ENCODE assay signal across 15 mouse cellular contexts in the genomic region with DNA sequence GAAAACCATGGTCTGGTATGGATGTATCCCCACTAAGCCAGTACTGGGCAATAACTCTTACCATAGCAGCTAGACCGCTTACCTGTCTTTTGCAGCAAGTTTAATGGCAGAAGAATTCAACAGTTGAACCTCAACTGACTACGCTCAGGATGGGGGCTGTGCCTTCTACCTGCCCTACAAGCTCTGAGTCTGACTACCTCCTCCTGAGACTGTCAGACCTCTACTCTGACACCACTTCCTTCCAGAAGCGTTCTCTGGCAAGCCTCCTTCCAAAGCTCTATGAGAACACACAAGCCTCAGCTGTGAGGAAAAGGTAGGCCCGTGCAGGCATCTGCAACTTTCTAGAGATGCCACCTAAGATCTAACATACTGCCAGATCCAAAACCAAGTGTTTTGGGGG. TPM values are rescaled to one million over a fixed set of nuclear protein-coding genes. Genes with fewer than 3 reads are reported as not detected.
DNase-seq lines count a peak whose midpoint lies in the region; ATAC-seq and TF ChIP-seq lines count a peak whose summit lies in the region.
"Had no signal": no experiment of that assay in that cellular context is flagged by ENCODE, and none has a peak within 500 bp of the region (broad histone marks: within the 10 kb centered on the region; RNA-seq: fewer than 3 reads in every experiment).

No protein-coding gene starts in this region.

- TF ChIP-seq CTCF in MEL (IDR thresholded peaks at IDR 0.05 in 2 of 3, conservative IDR thresholded peaks at IDR 0.05 in 1 of 3; ENCODE audit: control insufficient read depth in 1 of 3, insufficient read depth in 1 of 3, low read depth in 2 of 3, low read length in 3 of 3, poor library complexity in 1 of 3, severe bottlenecking in 1 of 3), result no peak
- no peak for TF ChIP-seq CTCF in liver, embryonic 14.5 days (IDR thresholded peaks at IDR 0.05; ENCODE audit: low read depth)

- H3K4me1 ChIP-seq in liver, embryonic 12.5 days, result peaks cover 76% of the 10 kb centered on the region
- peaks cover 36 to 42% of the 10 kb centered on the region in 2 experiments for H3K4me1 ChIP-seq in MEL (ENCODE audit: control insufficient read depth in 1 of 2, insufficient read depth in 2 of 2, low read length in 2 of 2)
- peaks cover 33 to 43% of the 10 kb centered on the region in 2 experiments for H3K4me1 ChIP-seq in liver, embryonic 14.5 days (replicated peaks; ENCODE audit: control insufficient read depth in 2 of 2, insufficient read depth in 2 of 2, low read length in 1 of 2)

- no peak for ATAC-seq in liver, embryonic 12.5 days
- ATAC-seq in liver, embryonic 14.5 days (ENCODE audit: insufficient read depth), result no peak

- 67% methylated on average over 4 of the region's 4 CpGs for WGBS in liver, embryonic 12.5 days (ENCODE audit: insufficient replicate concordance)
- WGBS in liver, embryonic 14.5 days (ENCODE audit: insufficient replicate concordance), result 52% methylated on average over 4 of the region's 4 CpGs

- no peak for TF ChIP-seq EP300 in MEL (IDR thresholded peaks at IDR 0.05; ENCODE audit: low read depth in 1 of 2, low read length in 2 of 2)
- no peak for TF ChIP-seq EP300 in liver, embryonic 14.5 days (IDR thresholded peaks at IDR 0.05; ENCODE audit: low read depth)

- peak overlapping the region; percentile 10; the same call in 1 of the 2 replicates for H3K9ac ChIP-seq in liver, embryonic 12.5 days
- H3K9ac ChIP-seq in MEL (ENCODE audit: control insufficient read depth, low read depth, low read length, poor library complexity, severe bottlenecking), result no peak overlapping the region; the same call in 1 of the 2 replicates
- H3K9ac ChIP-seq in liver, embryonic 14.5 days (replicated peaks), result no peak overlapping the region; the same call in 1 of the 2 replicates

- no peak overlapping the region for H3K27ac ChIP-seq in liver, embryonic 12.5 days
- H3K27ac ChIP-seq in MEL (ENCODE audit: control insufficient read depth, low read depth, low read length), result peak overlapping the region; percentile 96; the same call in 1 of the 2 replicates
- H3K27ac ChIP-seq in liver, embryonic 14.5 days, result no peak overlapping the region
- H3K27ac ChIP-seq: hindbrain, embryonic 10.5 days had no signal

- no peak for TF ChIP-seq RAD21 in MEL (IDR thresholded peaks at IDR 0.05; ENCODE audit: low read depth, low read length)

- H3K36me3 ChIP-seq in liver, embryonic 12.5 days, result peaks cover 42% of the 10 kb centered on the region
- peaks cover 12 to 56% of the 10 kb centered on the region in 2 experiments for H3K36me3 ChIP-seq in MEL (ENCODE audit: control insufficient read depth in 1 of 2, insufficient read depth in 2 of 2, low read length in 2 of 2)
- H3K36me3 ChIP-seq in liver, embryonic 14.5 days (replicated peaks; ENCODE audit: control insufficient read depth, insufficient read depth, low read depth), result peaks cover 8% of the 10 kb centered on the region

- H3K4me2 ChIP-seq in liver, embryonic 12.5 days, result peak overlapping the region; percentile 90
- H3K4me2 ChIP-seq in liver, embryonic 14.5 days (ENCODE audit: low read depth), result peak overlapping the region; percentile 99
- H3K4me2 ChIP-seq: midbrain, embryonic 11.5 days had no signal

- no peak for DNase-seq in liver
- no peak for DNase-seq in MEL (ENCODE audit: low read depth, low spot score)
- no peak for DNase-seq in liver, embryonic 14.5 days (ENCODE audit: low read depth in 3 of 3, low spot score in 3 of 3)
- peak; percentile 53 to 67 for DNase-seq in thymus, postnatal 10 days (ENCODE audit: low spot score in 2 of 2)
- DNase-seq in kidney, adult 11 months, result no peak
- DNase-seq in adrenal gland, postnatal 10 days, result no peak
- no peak for DNase-seq in spleen, adult 18-20 months
- DNase-seq: cerebellum, adult 9-10 months; heart, adult 11 months; retina, postnatal 1 day had no signal

- H3K27me3 ChIP-seq in liver, embryonic 12.5 days (replicated peaks), result no peaks in the 10 kb centered on the region
- H3K27me3 ChIP-seq in MEL (ENCODE audit: control insufficient read depth in 1 of 2, insufficient read depth in 2 of 2, low read length in 2 of 2), result no peaks in the 10 kb centered on the region
- no peaks in the 10 kb centered on the region for H3K27me3 ChIP-seq in liver, embryonic 14.5 days (ENCODE audit: control insufficient read depth, insufficient read depth, low read length)

- H3K9me3 ChIP-seq in liver, embryonic 12.5 days (replicated peaks), result no peaks in the 10 kb centered on the region
- no peaks in the 10 kb centered on the region for H3K9me3 ChIP-seq in MEL (replicated peaks; ENCODE audit: insufficient read depth, low read length)
- no peaks in the 10 kb centered on the region for H3K9me3 ChIP-seq in liver, embryonic 14.5 days (ENCODE audit: control insufficient read depth, low read length)
- H3K9me3 ChIP-seq: hindbrain, embryonic 10.5 days had no signal

- no peak overlapping the region for H3K4me3 ChIP-seq in liver, embryonic 12.5 days
- no peak overlapping the region for H3K4me3 ChIP-seq in MEL (ENCODE audit: control insufficient read depth in 1 of 2, insufficient read depth in 1 of 2, low read depth in 2 of 2, low read length in 2 of 2)
- no peak overlapping the region; a peak in 1 of 4 replicates for H3K4me3 ChIP-seq in liver, embryonic 14.5 days (ENCODE audit: insufficient read depth in 1 of 2, low read depth in 2 of 2, low read length in 2 of 2)
- H3K4me3 ChIP-seq: hindbrain, embryonic 10.5 days had no signal

- no peak for TF ChIP-seq POLR2A in MEL (IDR thresholded peaks at IDR 0.05; ENCODE audit: control insufficient read depth in 1 of 2, insufficient read depth in 1 of 2, low read depth in 1 of 2, low read length in 2 of 2, poor library complexity in 1 of 2)

- peaks cover 73% of the 10 kb centered on the region for H3K79me2 ChIP-seq in MEL (ENCODE audit: control insufficient read depth, insufficient read depth, low read length, poor library complexity)

TF ChIP-seq in MEL, 35 proteins besides CTCF, POLR2A, EP300 and RAD21 (continues in another document):
- TF ChIP-seq USF2 (IDR thresholded peaks at IDR 0.05; ENCODE audit: borderline replicate concordance in 1 of 2, insufficient read depth in 1 of 2, low read depth in 1 of 2, low read length in 2 of 2) (no peak), KAT2A (conservative IDR thresholded peaks at IDR 0.05; ENCODE audit: low read depth, low read length) (no peak), UBTF (IDR thresholded peaks at IDR 0.05; ENCODE audit: borderline replicate concordance, insufficient read depth, low read depth, low read length) (no peak), TCF12 (IDR thresholded peaks at IDR 0.05; ENCODE audit: low read depth, low read length) (no peak), MAX (IDR thresholded peaks at IDR 0.05; ENCODE audit: low read length) (no peak), MYB (IDR thresholded peaks at IDR 0.05; ENCODE audit: low read depth, low read length) (no peak), ETS1 (IDR thresholded peaks at IDR 0.05; ENCODE audit: low read depth, low read length) (no peak), SMC3 (IDR thresholded peaks at IDR 0.05; ENCODE audit: low read depth, low read length) (no peak), MEF2A (IDR thresholded peaks at IDR 0.05; ENCODE audit: extremely low read depth, insufficient replicate concordance, low read depth, low read length, poor library complexity, severe bottlenecking) (no peak)

RNA-seq across cellular contexts. Expression of a gene that starts 3.4 kb away (rescaled TPM):
- 12.0 and 12.7 TPM in 2 replicates for polyA plus RNA-seq in liver, embryonic 12.5 days (2016; fragmentation: Nextera tagmentation; extraction: Ambion mirVana)
- total RNA-seq in MEL (2012; rRNA removed), result 89.5 and 93.1 TPM in 2 replicates
- polyA plus RNA-seq in MEL (2012; ENCODE audit: insufficient read depth in 1 of 2, insufficient read length in 2 of 2, low read depth in 1 of 2, low replicate concordance in 2 of 2, missing spikeins in 1 of 2), result 100 to 1,000 TPM in 1 of 2 experiments, not detected in 1; 167 TPM
- 30.8 and 33.6 TPM in 2 replicates for polyA plus RNA-seq in liver, embryonic 14.5 days (2012; rRNA removed)
- 4.3 and 5.1 TPM in 2 replicates for polyA plus RNA-seq in liver, embryonic 14.5 days (2014; fragmentation: Nextera tagmentation; extraction: Ambion mirVana)
- 10 to 100 TPM; 74.0 to 83.3 TPM for total RNA-seq in adrenal gland, postnatal 10 days (2021)

RNA-seq across cellular contexts. Expression of a gene that starts 24.2 kb away (rescaled TPM):
- polyA plus RNA-seq in liver, embryonic 12.5 days (2016; fragmentation: Nextera tagmentation; extraction: Ambion mirVana), result 25.7 and 26.1 TPM in 2 replicates
- total RNA-seq in MEL (2012; rRNA removed), result 9.4 and 10.2 TPM in 2 replicates
- polyA plus RNA-seq in MEL (2012; ENCODE audit: insufficient read depth in 1 of 2, insufficient read length in 2 of 2, low read depth in 1 of 2, low replicate concordance in 2 of 2, missing spikeins in 1 of 2), result 10 to 100 TPM in 1 of 2 experiments, not detected in 1; 31.6 TPM
- 36.4 and 51.0 TPM in 2 replicates for polyA plus RNA-seq in liver, embryonic 14.5 days (2012; rRNA removed)
- polyA plus RNA-seq in liver, embryonic 14.5 days (2014; fragmentation: Nextera tagmentation; extraction: Ambion mirVana), result 30.5 and 32.9 TPM in 2 replicates
- total RNA-seq in adrenal gland, postnatal 10 days (2021), result 10 to 100 TPM; 12.7 to 14.7 TPM

RNA-seq across cellular contexts. Expression of a gene that starts 29.5 kb away (rescaled TPM):
- polyA plus RNA-seq in liver, embryonic 12.5 days (2016; fragmentation: Nextera tagmentation; extraction: Ambion mirVana), result 90.8 and 95.6 TPM in 2 replicates
- total RNA-seq in MEL (2012; rRNA removed), result 101 and 111 TPM in 2 replicates
- 100 to 1,000 TPM in 1 of 2 experiments, not detected in 1; 101 TPM for polyA plus RNA-seq in MEL (2012; ENCODE audit: insufficient read depth in 1 of 2, insufficient read length in 2 of 2, low read depth in 1 of 2, low replicate concordance in 2 of 2, missing spikeins in 1 of 2)
- 28.2 and 38.5 TPM in 2 replicates for polyA plus RNA-seq in liver, embryonic 14.5 days (2012; rRNA removed)
- 56.7 and 60.6 TPM in 2 replicates for polyA plus RNA-seq in liver, embryonic 14.5 days (2014; fragmentation: Nextera tagmentation; extraction: Ambion mirVana)
- total RNA-seq in adrenal gland, postnatal 10 days (2021), result 10 to 100 TPM; 36.1 to 36.7 TPM

RNA-seq across cellular contexts. Expression of a gene that starts 35.0 kb away (rescaled TPM):
- polyA plus RNA-seq in liver, embryonic 12.5 days (2016; fragmentation: Nextera tagmentation; extraction: Ambion mirVana), result 0.19 and 0.29 TPM in 2 replicates
- total RNA-seq in MEL (2012; rRNA removed), result not detected in 2 replicates
- under 1 TPM in 1 of 2 experiments, not detected in 1; 0.06 TPM for polyA plus RNA-seq in MEL (2012; ENCODE audit: insufficient read depth in 1 of 2, insufficient read length in 2 of 2, low read depth in 1 of 2, low replicate concordance in 2 of 2, missing spikeins in 1 of 2)
- polyA plus RNA-seq in liver, embryonic 14.5 days (2012; rRNA removed), result 0.39 and 0.54 TPM in 2 replicates
- not detected in 2 replicates for polyA plus RNA-seq in liver, embryonic 14.5 days (2014; fragmentation: Nextera tagmentation; extraction: Ambion mirVana)
- 10 to 100 TPM in 1 of 2 experiments, 1 to 10 TPM in 1; 7.5 to 11.8 TPM for total RNA-seq in adrenal gland, postnatal 10 days (2021)

RNA-seq across cellular contexts. Expression of a gene that starts 51.6 kb away (rescaled TPM):
- not detected in 2 replicates for polyA plus RNA-seq in liver, embryonic 12.5 days (2016; fragmentation: Nextera tagmentation; extraction: Ambion mirVana)
- not detected in 2 replicates for total RNA-seq in MEL (2012; rRNA removed)
- polyA plus RNA-seq in MEL (2012; ENCODE audit: insufficient read depth in 1 of 2, insufficient read length in 2 of 2, low read depth in 1 of 2, low replicate concordance in 2 of 2, missing spikeins in 1 of 2), result not detected
- polyA plus RNA-seq in liver, embryonic 14.5 days (2012; rRNA removed), result not detected in 2 replicates
- not detected in 2 replicates for polyA plus RNA-seq in liver, embryonic 14.5 days (2014; fragmentation: Nextera tagmentation; extraction: Ambion mirVana)
- total RNA-seq in adrenal gland, postnatal 10 days (2021), result not detected
- polyA plus RNA-seq: hindbrain, embryonic 10.5 days; lung, embryonic 16.5 days; midbrain, embryonic 11.5 days; neural tube, embryonic 11.5 days had no signal

Comparison
In these comparisons a context has a peak if more than half of its experiments do, and no peak if none do; other contexts are left out.
1. DNase-seq: peak in thymus, postnatal 10 days (2 of 2); none in liver (single experiment), MEL (single experiment), liver, embryonic 14.5 days (0 of 3), kidney, adult 11 months (single experiment), adrenal gland, postnatal 10 days (single experiment) and spleen, adult 18-20 months (0 of 2).